Comparison of ENCODE assay signal across 8 mouse cellular contexts in genomic region chr7:141392552-141393222, GRCm38 (mm10). TPM values are rescaled to one million over a fixed set of nuclear protein-coding genes. Genes with fewer than 3 reads are reported as not detected.
A peak's percentile ranks its signal among the peaks of the same experiment; 100 is the strongest.
DNase-seq lines count a peak whose midpoint lies in the region; ATAC-seq lines count a peak whose summit lies in the region.

No protein-coding gene starts in this region.

- H3K4me3 ChIP-seq in embryonic facial prominence, embryonic 14.5 days (ENCODE audit: low read depth, low read length), result peak overlapping the region; percentile 73
- peak overlapping the region; percentile 78 for H3K4me3 ChIP-seq in limb, embryonic 10.5 days

- peaks cover 8% of the 10 kb centered on the region for H3K4me1 ChIP-seq in embryonic facial prominence, embryonic 14.5 days (ENCODE audit: control insufficient read depth, insufficient read depth, low read length)
- H3K4me1 ChIP-seq in limb, embryonic 10.5 days, result peaks cover 16% of the 10 kb centered on the region

- H3K9ac ChIP-seq in embryonic facial prominence, embryonic 14.5 days (ENCODE audit: low read depth, low read length), result peak overlapping the region; percentile 70

- peak; percentile 0; the same call in 1 of the 2 replicates for ATAC-seq in embryonic facial prominence, embryonic 14.5 days (ENCODE audit: low read depth)
- peak; percentile 37 for ATAC-seq in monocyte, adult 5-6 weeks (replicated peaks; ENCODE audit: insufficient number of reproducible peaks, low FRiP score, low TSS enrichment, poor library complexity, severe bottlenecking)

- intact Hi-C loops in left cerebral cortex, postnatal 10 days (cut with DNase I), result no loop called here

- H3K9me3 ChIP-seq in embryonic facial prominence, embryonic 14.5 days (ENCODE audit: control insufficient read depth, low read length), result no peaks in the 10 kb centered on the region
- no peaks in the 10 kb centered on the region for H3K9me3 ChIP-seq in limb, embryonic 10.5 days (replicated peaks)

- no peak overlapping the region; the same call in 1 of the 2 replicates for H3K27ac ChIP-seq in embryonic facial prominence, embryonic 14.5 days (replicated peaks; ENCODE audit: low read depth, low read length)
- peak overlapping the region; percentile 81 for H3K27ac ChIP-seq in limb, embryonic 10.5 days

- peak; percentile 10 for DNase-seq in retina, embryonic 14.5 days (ENCODE audit: low spot score)
- DNase-seq in retina, postnatal 1 day, result no peak
- DNase-seq in embryonic facial prominence, embryonic 14.5 days (ENCODE audit: low spot score), result no peak
- no peak for DNase-seq in limb, embryonic 10.5 days (ENCODE audit: low spot score)
- no peak for DNase-seq in gastrocnemius, adult 18-20 months (ENCODE audit: low spot score)
- no peak for DNase-seq in embryo, embryonic 10 days (ENCODE audit: low spot score)
- no peak for DNase-seq in left cerebral cortex, postnatal 10 days (ENCODE audit: extremely low spot score in 1 of 2, low spot score in 2 of 2)

- peak overlapping the region; percentile 93 for H3K4me2 ChIP-seq in embryonic facial prominence, embryonic 14.5 days (ENCODE audit: low read depth, low read length)

- WGBS in embryonic facial prominence, embryonic 14.5 days, result 34% methylated on average over 9 of the region's 9 CpGs
- 42% methylated on average over 9 of the region's 9 CpGs for WGBS in limb, embryonic 10.5 days

- no peaks in the 10 kb centered on the region for H3K27me3 ChIP-seq in embryonic facial prominence, embryonic 14.5 days (replicated peaks; ENCODE audit: control insufficient read depth, insufficient read depth, low read length)
- H3K27me3 ChIP-seq in limb, embryonic 10.5 days (ENCODE audit: low read depth, poor library complexity, severe bottlenecking), result no peaks in the 10 kb centered on the region

- H3K36me3 ChIP-seq in embryonic facial prominence, embryonic 14.5 days (ENCODE audit: control insufficient read depth, insufficient read depth, low read length), result peaks cover 14% of the 10 kb centered on the region
- peaks cover 20% of the 10 kb centered on the region for H3K36me3 ChIP-seq in limb, embryonic 10.5 days

RNA-seq across cellular contexts. Expression of gene Taldo1, which starts 0.7 kb away (rescaled TPM):
- 248 and 250 TPM in 2 replicates for polyA plus RNA-seq in embryonic facial prominence, embryonic 14.5 days (2014; fragmentation: Nextera tagmentation; extraction: Ambion mirVana)
- polyA plus RNA-seq in limb, embryonic 10.5 days (2016; fragmentation: Nextera tagmentation; extraction: Ambion mirVana), result 258 and 272 TPM in 2 replicates
- 548 to 1,201 TPM (median 1,116 TPM) in 3 replicates for total RNA-seq in monocyte, adult 5-6 weeks (2017)
- total RNA-seq in gastrocnemius, adult 18-20 months (2021), result 10 to 100 TPM; 84.5 to 85.6 TPM
- total RNA-seq in left cerebral cortex, postnatal 10 days (2021), result 100 to 1,000 TPM; 113 to 114 TPM

RNA-seq across cellular contexts. Expression of gene Gatd1, which starts 21.2 kb away (rescaled TPM):
- 37.1 and 51.1 TPM in 2 replicates for polyA plus RNA-seq in embryonic facial prominence, embryonic 14.5 days (2014; fragmentation: Nextera tagmentation; extraction: Ambion mirVana)
- polyA plus RNA-seq in limb, embryonic 10.5 days (2016; fragmentation: Nextera tagmentation; extraction: Ambion mirVana), result 44.5 and 56.4 TPM in 2 replicates
- total RNA-seq in monocyte, adult 5-6 weeks (2017), result 11.4 to 15.3 TPM (median 14.6 TPM) in 3 replicates
- total RNA-seq in gastrocnemius, adult 18-20 months (2021), result 1 to 10 TPM; 6.6 to 7.5 TPM
- total RNA-seq in left cerebral cortex, postnatal 10 days (2021), result 10 to 100 TPM; 38.2 to 39.5 TPM

RNA-seq across cellular contexts. Expression of gene Cend1, which starts 36.6 kb away (rescaled TPM):
- polyA plus RNA-seq in embryonic facial prominence, embryonic 14.5 days (2014; fragmentation: Nextera tagmentation; extraction: Ambion mirVana), result 2.8 and 4.5 TPM in 2 replicates
- polyA plus RNA-seq in limb, embryonic 10.5 days (2016; fragmentation: Nextera tagmentation; extraction: Ambion mirVana), result 6.0 and 8.8 TPM in 2 replicates
- not detected in 3 replicates for total RNA-seq in monocyte, adult 5-6 weeks (2017)
- under 1 TPM; 0.39 to 0.47 TPM for total RNA-seq in gastrocnemius, adult 18-20 months (2021)
- total RNA-seq in left cerebral cortex, postnatal 10 days (2021), result 100 to 1,000 TPM; 267 to 296 TPM

RNA-seq across cellular contexts. Expression of gene Slc25a22, which starts 45.0 kb away (rescaled TPM):
- polyA plus RNA-seq in embryonic facial prominence, embryonic 14.5 days (2014; fragmentation: Nextera tagmentation; extraction: Ambion mirVana), result 29.1 and 30.7 TPM in 2 replicates
- 43.6 and 48.3 TPM in 2 replicates for polyA plus RNA-seq in limb, embryonic 10.5 days (2016; fragmentation: Nextera tagmentation; extraction: Ambion mirVana)
- total RNA-seq in monocyte, adult 5-6 weeks (2017), result 6.2 to 14.8 TPM (median 7.4 TPM) in 3 replicates
- 10 to 100 TPM; 18.2 to 21.3 TPM for total RNA-seq in gastrocnemius, adult 18-20 months (2021)
- total RNA-seq in left cerebral cortex, postnatal 10 days (2021), result 100 to 1,000 TPM; 286 to 306 TPM

RNA-seq across cellular contexts. Expression of gene Pidd1, which starts 51.1 kb away (rescaled TPM):
- polyA plus RNA-seq in embryonic facial prominence, embryonic 14.5 days (2014; fragmentation: Nextera tagmentation; extraction: Ambion mirVana), result 7.1 and 7.4 TPM in 2 replicates
- 26.8 and 30.0 TPM in 2 replicates for polyA plus RNA-seq in limb, embryonic 10.5 days (2016; fragmentation: Nextera tagmentation; extraction: Ambion mirVana)
- total RNA-seq in monocyte, adult 5-6 weeks (2017), result 4.5 to 5.9 TPM (median 4.8 TPM) in 3 replicates
- under 1 TPM; 0.09 to 0.14 TPM for total RNA-seq in gastrocnemius, adult 18-20 months (2021)
- total RNA-seq in left cerebral cortex, postnatal 10 days (2021), result 1 to 10 TPM; 1.8 to 2.0 TPM

Comparison
In these comparisons a context has a peak if more than half of its experiments do, and no peak if none do; other contexts are left out.
1. RNA of gene Cend1, which starts 36.6 kb away (total RNA-seq): 267 to 296 TPM in left cerebral cortex, postnatal 10 days; 0.39 to 0.47 TPM in gastrocnemius, adult 18-20 months and not detected in monocyte, adult 5-6 weeks; every median in the first group is over 100 times any median in the second.